Mouse (Mus musculus) embryonic fibroblast, embryonic 13.5 days (primary cell): Measurements from ENCODE around the gene Cd8a. TPM values are rescaled to one million over a fixed set of nuclear protein-coding genes. Genes with fewer than 3 reads are reported as not detected.

Experiments used
- H3K27ac ChIP-seq: 2 replicates; pipeline ENCODE4 v1.5.1; 2012; ENCODE audit warnings: low read length, control low read depth, inconsistent platforms; ENCODE audit not compliant: insufficient read depth
- H3K4me1 ChIP-seq: 2 replicates; pipeline ENCODE4 v1.6.1; 2011; ENCODE audit warnings: low read length; ENCODE audit not compliant: control insufficient read depth, insufficient read depth
- H3K4me3 ChIP-seq: 2 replicates; pipeline ENCODE4 v1.5.1; 2011; ENCODE audit warnings: mild to moderate bottlenecking, control low read depth, low read length; ENCODE audit not compliant: insufficient read depth
- CTCF ChIP-seq: IDR thresholded peaks from 2 replicates; pipeline ENCODE4 v1.5.1; 2011; ENCODE audit warnings: mild to moderate bottlenecking, control low read depth, low read length, moderate library complexity, borderline replicate concordance; ENCODE audit not compliant: insufficient read depth
- POLR2A ChIP-seq: IDR thresholded peaks from 2 replicates; pipeline ENCODE4 v1.6.1; 2011; ENCODE audit warnings: low read depth, mild to moderate bottlenecking, control low read depth, low read length, moderate library complexity
- polyA plus RNA-seq: library from polyadenylated mRNA; stranded (reverse); fragments of >200 nt; gene quantifications from 2 replicates; pipeline ENCODE4 v1.2.4, GENCODE M21; 2011; ENCODE audit warnings: low read depth; ENCODE audit not compliant: missing spikeins, insufficient read length

The Cd8a gene
- polyA plus RNA-seq, 1 experiment, result not detected

DNA sequence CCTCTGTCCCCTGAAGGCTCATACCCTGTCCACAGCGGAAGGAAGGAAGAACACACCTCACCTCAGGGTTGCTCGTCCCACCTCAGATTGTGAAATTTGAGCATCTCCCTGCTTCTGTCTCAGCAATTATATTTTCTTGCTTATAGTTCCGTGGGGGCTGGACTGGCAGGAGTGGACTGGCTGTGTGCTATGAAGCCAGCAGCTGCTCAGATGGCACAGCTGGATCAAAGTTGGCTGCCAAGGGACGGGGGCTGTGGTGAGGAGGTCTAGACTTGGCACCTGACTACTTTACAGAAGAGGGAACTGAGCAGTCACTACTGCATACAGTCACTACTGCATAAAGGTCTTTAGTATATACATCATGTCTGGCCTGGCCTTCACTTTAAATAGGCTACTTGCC is 33.9 kb upstream of the Cd8a start:
- Histone ChIP-seq H3K4me1 (no peaks in the 10 kb centered on the region), H3K4me3 (no peak overlapping the region), H3K27ac (no peak overlapping the region)
- TF ChIP-seq CTCF (no peak), POLR2A (no peak)

DNA sequence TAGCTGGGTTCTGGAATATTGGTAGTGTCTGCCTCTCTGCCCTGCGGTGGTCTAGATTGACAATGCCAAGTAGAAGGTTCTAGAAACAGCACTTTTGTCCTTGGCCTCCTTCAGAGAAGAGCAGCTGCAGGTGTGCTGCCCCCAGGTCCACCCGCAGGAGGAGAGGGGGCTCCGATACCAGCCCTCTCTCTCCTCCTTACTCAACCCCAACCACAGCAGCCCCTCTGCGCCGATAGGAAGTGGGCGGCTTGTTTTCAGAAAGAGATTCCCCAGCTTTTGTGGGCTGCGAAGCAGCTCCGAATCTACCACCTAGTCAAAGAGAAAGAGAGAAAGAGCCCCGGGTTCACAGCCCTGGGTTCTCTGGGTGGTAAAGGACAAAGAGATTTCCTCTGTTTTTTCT is 32.0 kb upstream of the Cd8a start:
- H3K4me1 ChIP-seq, result no peaks in the 10 kb centered on the region
- no peak overlapping the region for H3K27ac ChIP-seq
- TF ChIP-seq POLR2A (no peak), CTCF (no peak)
- H3K4me3 ChIP-seq, result no peak overlapping the region

GRCm38 (mm10) chr6:71348006-71348405 is 25.2 kb upstream of the Cd8a start:
- Histone ChIP-seq H3K4me3 (no peak overlapping the region), H3K27ac (no peak overlapping the region), H3K4me1 (no peaks in the 10 kb centered on the region)
- TF ChIP-seq POLR2A (no peak), CTCF (no peak)

DNA sequence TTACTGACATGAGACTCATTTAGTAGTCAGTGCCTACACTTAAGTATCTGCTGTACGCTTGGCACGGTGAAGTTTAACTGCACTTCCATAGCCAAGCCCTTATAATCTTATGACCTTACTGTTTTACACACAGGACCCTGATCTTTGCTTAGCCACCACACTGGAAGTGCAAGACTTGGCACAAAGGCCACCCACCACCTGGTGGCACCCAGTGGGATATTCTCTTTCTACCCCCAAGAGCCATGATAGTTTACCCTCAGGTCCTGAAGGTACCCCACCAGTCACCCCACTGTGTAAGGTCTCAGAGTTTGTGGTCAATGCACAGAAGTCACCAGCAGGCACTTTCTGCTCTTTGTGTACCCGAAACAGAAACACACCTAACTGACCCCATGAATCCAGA is 22.0 kb upstream of the Cd8a start:
- Histone ChIP-seq H3K4me1 (no peaks in the 10 kb centered on the region), H3K4me3 (no peak overlapping the region), H3K27ac (no peak overlapping the region)
- TF ChIP-seq CTCF, result no peak

- H3K4me1 ChIP-seq, result no peaks in the 10 kb centered on the region
- H3K4me3 ChIP-seq, result no peak overlapping the region
- H3K27ac ChIP-seq, result no peak overlapping the region
- TF ChIP-seq CTCF, result no peak
- TF ChIP-seq POLR2A, result no peak
These were observed 21.0 kb upstream of the Cd8a start for GRCm38 (mm10) chr6:71352201-71352600.

DNA sequence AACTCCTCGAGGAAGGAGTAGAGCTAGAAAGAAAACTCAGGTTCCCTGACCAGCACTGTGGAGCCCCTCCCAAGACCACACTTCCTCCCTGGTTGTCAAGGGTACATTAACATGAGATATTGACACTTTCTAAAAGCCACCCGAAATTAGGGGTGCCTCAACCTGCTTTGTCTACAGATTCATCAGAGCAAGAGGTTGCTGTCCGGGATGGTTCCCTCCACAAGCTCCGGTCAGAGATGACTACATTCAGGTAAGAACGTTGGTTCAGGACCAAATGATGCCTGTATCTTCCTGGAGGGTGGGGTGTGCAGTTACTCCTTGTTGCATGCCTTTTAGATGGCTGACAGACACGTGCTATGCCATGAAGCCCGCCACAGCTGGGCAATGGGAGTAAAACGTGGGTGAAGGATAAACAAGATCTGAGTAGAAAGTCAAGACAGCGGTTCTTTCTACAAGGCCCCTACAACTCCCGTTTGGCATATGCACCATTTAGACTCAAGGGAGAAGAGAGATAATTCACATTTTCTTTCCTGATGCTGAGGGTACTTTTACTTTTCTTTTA is 20.3 kb upstream of the Cd8a start:
- Histone ChIP-seq H3K27ac (no peak overlapping the region), H3K4me1 (no peaks in the 10 kb centered on the region), H3K4me3 (no peak overlapping the region)
- TF ChIP-seq POLR2A, result no peak
- TF ChIP-seq CTCF, result no peak

GRCm38 (mm10) chr6:71353722-71354121 is 19.5 kb upstream of the Cd8a start:
- Histone ChIP-seq H3K4me1 (no peaks in the 10 kb centered on the region), H3K27ac (no peak overlapping the region), H3K4me3 (no peak overlapping the region)
- no peak for TF ChIP-seq CTCF
- TF ChIP-seq POLR2A, result no peak

DNA sequence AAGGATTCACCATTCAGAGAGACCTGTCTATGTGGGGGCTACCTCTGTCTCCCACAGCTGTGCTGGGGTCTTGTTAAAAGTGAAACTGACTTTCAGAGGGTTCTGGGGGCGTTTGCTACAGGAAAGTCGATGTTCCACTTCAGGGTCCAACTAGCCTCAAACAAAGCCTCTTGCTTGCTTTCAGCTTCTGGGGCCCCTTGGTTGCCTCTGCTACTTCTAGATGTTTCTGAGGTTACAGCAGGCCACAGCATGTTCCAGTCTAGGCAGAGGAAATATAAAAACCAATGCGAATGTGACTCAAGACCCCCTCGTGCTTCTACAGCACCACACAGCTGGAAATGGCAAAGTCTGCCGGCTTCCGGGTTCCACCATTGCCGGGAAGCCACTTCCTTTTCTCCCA is 15.7 kb upstream of the Cd8a start:
- no peak overlapping the region for H3K27ac ChIP-seq
- TF ChIP-seq CTCF (no peak), POLR2A (no peak)
- H3K4me3 ChIP-seq, result no peak overlapping the region
- no peaks in the 10 kb centered on the region for H3K4me1 ChIP-seq

GRCm38 (mm10) chr6:71360221-71360620 is 13.0 kb upstream of the Cd8a start:
- Histone ChIP-seq H3K4me3 (no peak overlapping the region), H3K4me1 (no peaks in the 10 kb centered on the region), H3K27ac (no peak overlapping the region)
- TF ChIP-seq POLR2A (no peak), CTCF (no peak)

DNA sequence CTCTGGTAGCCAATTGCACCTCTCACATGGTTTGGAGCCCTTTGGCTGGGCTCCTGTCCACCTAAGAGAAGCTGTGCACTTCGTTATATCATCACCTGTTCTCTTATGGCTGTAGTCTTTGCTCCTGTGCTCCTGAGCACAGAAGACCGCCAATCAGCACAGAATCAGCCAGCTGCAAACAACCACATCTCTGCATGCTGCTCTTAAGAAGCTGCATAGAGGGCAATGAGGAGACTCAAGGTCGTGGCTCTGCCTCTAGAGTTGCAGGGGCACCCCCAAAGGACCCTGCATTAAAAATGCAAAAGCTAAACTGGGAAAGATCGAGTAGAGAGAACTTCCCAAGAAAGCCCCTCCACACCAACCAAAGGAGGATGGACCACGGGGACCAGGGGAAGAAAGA is 12.5 kb upstream of the Cd8a start:
- TF ChIP-seq POLR2A (no peak), CTCF (no peak)
- no peak overlapping the region for H3K27ac ChIP-seq
- no peaks in the 10 kb centered on the region for H3K4me1 ChIP-seq
- no peak overlapping the region for H3K4me3 ChIP-seq

GRCm38 (mm10) chr6:71361156-71361670 is 12.0 kb upstream of the Cd8a start:
- Histone ChIP-seq H3K4me1 (no peaks in the 10 kb centered on the region), H3K4me3 (no peak overlapping the region), H3K27ac (no peak overlapping the region)
- TF ChIP-seq POLR2A (no peak), CTCF (no peak)
